Mouse (Mus musculus): Measurements from ENCODE around the gene Hoxd4. TPM values are rescaled to one million over a fixed set of nuclear protein-coding genes. Genes with fewer than 3 reads are reported as not detected.
A peak's percentile ranks its signal among the peaks of the same experiment; 100 is the strongest.

The Hoxd4 gene
- polyA plus RNA-seq, 1 experiment from 2014 or later = 7.2 TPM

GRCm38 (mm10) chr2:74748436-74748995 lies 36.8 kb downstream of the Hoxd4 start:
- peaks cover 26% of the 10 kb centered on the region for H3K36me3 ChIP-seq
- H3K27ac ChIP-seq (replicated peaks) = peak overlapping the region; percentile 95
- no peak for ATAC-seq (ENCODE audit: low read depth)
- H3K27me3 ChIP-seq = no peaks in the 10 kb centered on the region
- peak overlapping the region; percentile 81 for H3K9ac ChIP-seq
- H3K4me1 ChIP-seq (replicated peaks) = peaks cover 100% of the 10 kb centered on the region
- 9% methylated on average over 9 of the region's 9 CpGs for whole genome bisulfite sequencing
- peak overlapping the region; percentile 36 for H3K4me3 ChIP-seq
- no peaks in the 10 kb centered on the region for H3K9me3 ChIP-seq
- H3K4me2 ChIP-seq = peak overlapping the region; percentile 52

GRCm38 (mm10) chr2:74749337-74750121 lies 37.8 kb downstream of the Hoxd4 start:
- peak; percentile 85 for ATAC-seq (ENCODE audit: low read depth)
- peak overlapping the region; percentile 95 for H3K27ac ChIP-seq (replicated peaks)
- peak overlapping the region; percentile 36 for H3K4me3 ChIP-seq
- H3K36me3 ChIP-seq = peaks cover 16% of the 10 kb centered on the region
- H3K4me1 ChIP-seq (replicated peaks) = peaks cover 94% of the 10 kb centered on the region
- H3K9ac ChIP-seq = peak overlapping the region; percentile 81
- H3K4me2 ChIP-seq = peak overlapping the region; percentile 52
- H3K27me3 ChIP-seq = no peaks in the 10 kb centered on the region
- WGBS = under 1% methylated on average over 47 of the region's 47 CpGs
- no peaks in the 10 kb centered on the region for H3K9me3 ChIP-seq

GRCm38 (mm10) chr2:74750731-74751250 lies 39.1 kb downstream of the Hoxd4 start:
- 40% methylated on average over 5 of the region's 5 CpGs for WGBS
- no peak for ATAC-seq (ENCODE audit: low read depth)
- Histone ChIP-seq H3K27me3 (no peaks in the 10 kb centered on the region), H3K9ac (peak overlapping the region; percentile 81), H3K4me1 (replicated peaks) (peaks cover 82% of the 10 kb centered on the region), H3K4me2 (peak overlapping the region; percentile 52), H3K27ac (replicated peaks) (peak overlapping the region; percentile 95), H3K9me3 (no peaks in the 10 kb centered on the region), H3K36me3 (peaks cover 13% of the 10 kb centered on the region), H3K4me3 (0 out of 2 replicates have a peak overlapping the region, but pooled peaks have one; percentile 36)

- Histone ChIP-seq H3K4me3 (no peak overlapping the region), H3K27ac (replicated peaks) (peak overlapping the region; percentile 79; the same call in 1 of the 2 replicates), H3K9me3 (no peaks in the 10 kb centered on the region), H3K4me2 (peak overlapping the region; percentile 69), H3K36me3 (peaks cover 14% of the 10 kb centered on the region), H3K9ac (no peak overlapping the region), H3K27me3 (no peaks in the 10 kb centered on the region), H3K4me1 (replicated peaks) (peaks cover 71% of the 10 kb centered on the region)
- ATAC-seq (ENCODE audit: low read depth) = no peak
- WGBS = 88% methylated on average over 1 of the region's 1 CpGs
These were observed 40.1 kb downstream of the Hoxd4 start for GRCm38 (mm10) chr2:74751861-74752260.

GRCm38 (mm10) chr2:74752431-74753174 lies 40.9 kb downstream of the Hoxd4 start:
- H3K4me2 ChIP-seq = peak overlapping the region; percentile 69
- WGBS = 2% methylated on average over 45 of the region's 45 CpGs
- H3K4me1 ChIP-seq (replicated peaks) = peaks cover 63% of the 10 kb centered on the region
- ATAC-seq (ENCODE audit: low read depth) = 0 out of 2 replicates have a peak, but pooled peaks have one; percentile 17
- H3K27ac ChIP-seq (replicated peaks) = peak overlapping the region; percentile 79
- no peaks in the 10 kb centered on the region for H3K27me3 ChIP-seq
- peak overlapping the region; percentile 72 for H3K9ac ChIP-seq
- H3K36me3 ChIP-seq = peaks cover 9% of the 10 kb centered on the region; the same call in 1 of the 2 replicates
- H3K9me3 ChIP-seq = no peaks in the 10 kb centered on the region
- peak overlapping the region; percentile 30 for H3K4me3 ChIP-seq

GRCm38 (mm10) chr2:74753175-74753523 lies 41.4 kb downstream of the Hoxd4 start:
- under 1% methylated on average over 25 of the region's 25 CpGs for WGBS
- Histone ChIP-seq H3K4me3 (peak overlapping the region; percentile 30), H3K36me3 (peaks cover 9% of the 10 kb centered on the region; the same call in 1 of the 2 replicates), H3K27me3 (no peaks in the 10 kb centered on the region), H3K9ac (peak overlapping the region; percentile 72), H3K27ac (replicated peaks) (peak overlapping the region; percentile 79), H3K9me3 (no peaks in the 10 kb centered on the region), H3K4me2 (peak overlapping the region; percentile 69), H3K4me1 (replicated peaks) (peaks cover 58% of the 10 kb centered on the region)
- peak; percentile 8; the same call in 1 of the 2 replicates for ATAC-seq (ENCODE audit: low read depth)

GRCm38 (mm10) chr2:74753711-74754110 lies 42.0 kb downstream of the Hoxd4 start:
- ATAC-seq (ENCODE audit: low read depth) = no peak
- no peaks in the 10 kb centered on the region for H3K9me3 ChIP-seq
- H3K27ac ChIP-seq (replicated peaks) = no peak overlapping the region
- peak overlapping the region; percentile 69; the same call in 1 of the 2 replicates for H3K4me2 ChIP-seq
- H3K4me3 ChIP-seq = no peak overlapping the region
- H3K4me1 ChIP-seq (replicated peaks) = peaks cover 52% of the 10 kb centered on the region
- no peaks in the 10 kb centered on the region; the same call in 1 of the 2 replicates for H3K27me3 ChIP-seq
- 28% methylated on average over 5 of the region's 5 CpGs for WGBS
- H3K36me3 ChIP-seq = peaks cover 9% of the 10 kb centered on the region; the same call in 1 of the 2 replicates
- H3K9ac ChIP-seq = no peak overlapping the region

- H3K27ac ChIP-seq (replicated peaks) = no peak overlapping the region
- H3K9me3 ChIP-seq = no peaks in the 10 kb centered on the region
- H3K36me3 ChIP-seq = peaks cover 9% of the 10 kb centered on the region; the same call in 1 of the 2 replicates
- H3K27me3 ChIP-seq = peaks cover 49% of the 10 kb centered on the region
- 5% methylated on average over 1 of the region's 1 CpGs for WGBS
- no peak overlapping the region for H3K4me3 ChIP-seq
- H3K4me2 ChIP-seq = no peak overlapping the region
- ATAC-seq (ENCODE audit: low read depth) = no peak
- H3K9ac ChIP-seq = no peak overlapping the region
- peaks cover 26% of the 10 kb centered on the region for H3K4me1 ChIP-seq (replicated peaks)
These were observed 48.4 kb downstream of the Hoxd4 start for GRCm38 (mm10) chr2:74760146-74760545.

- ATAC-seq (ENCODE audit: low read depth) = no peak
- H3K4me1 ChIP-seq (replicated peaks) = peaks cover 26% of the 10 kb centered on the region
- H3K4me3 ChIP-seq = peak overlapping the region; percentile 61
- no peaks in the 10 kb centered on the region for H3K9me3 ChIP-seq
- no peaks in the 10 kb centered on the region for H3K36me3 ChIP-seq
- peak overlapping the region; percentile 97 for H3K4me2 ChIP-seq
- no peak overlapping the region for H3K27ac ChIP-seq (replicated peaks)
- WGBS = 2% methylated on average over 13 of the region's 13 CpGs
- no peak overlapping the region; the same call in 1 of the 2 replicates for H3K9ac ChIP-seq
- H3K27me3 ChIP-seq = peaks cover 53% of the 10 kb centered on the region
These were observed 50.2 kb downstream of the Hoxd4 start for GRCm38 (mm10) chr2:74761941-74762340.

GRCm38 (mm10) chr2:74762522-74763244 lies 51.0 kb downstream of the Hoxd4 start, which contains the start of gene Hoxd1:
Gene Hoxd1, plus strand, starts transcription at chr2:74762980.
- Histone ChIP-seq H3K27ac (replicated peaks) (no peak within 1 kb of the TSS), H3K36me3 (no peaks in the 10 kb centered on the region), H3K9ac (peak within 1 kb of the TSS; percentile 70), H3K9me3 (no peaks in the 10 kb centered on the region), H3K27me3 (peaks cover 53% of the 10 kb centered on the region), H3K4me3 (peak within 1 kb of the TSS; percentile 61), H3K4me2 (peak within 1 kb of the TSS; percentile 97), H3K4me1 (replicated peaks) (peaks cover 26% of the 10 kb centered on the region)
- WGBS = under 1% methylated on average over 52 of the region's 61 CpGs
- ATAC-seq (ENCODE audit: low read depth) = peak; percentile 86

- Histone ChIP-seq H3K4me1 (replicated peaks) (peaks cover 26% of the 10 kb centered on the region), H3K27me3 (peaks cover 53% of the 10 kb centered on the region), H3K9ac (peak overlapping the region; percentile 70), H3K4me3 (peak overlapping the region; percentile 61), H3K36me3 (no peaks in the 10 kb centered on the region), H3K9me3 (no peaks in the 10 kb centered on the region), H3K4me2 (peak overlapping the region; percentile 97), H3K27ac (replicated peaks) (no peak overlapping the region)
- ATAC-seq (ENCODE audit: low read depth) = peak; percentile 57
- 1% methylated on average over 52 of the region's 53 CpGs for WGBS
These were observed 51.6 kb downstream of the Hoxd4 start for GRCm38 (mm10) chr2:74763245-74763735.
